Mouse (Mus musculus) urinary bladder, postnatal 25 days (tissue): ENCODE results near the gene Ppt2.
A peak's percentile ranks its signal among the peaks of the same experiment; 100 is the strongest.

Experiments
- DNase-seq: peaks from one replicate; pipeline ENCODE4 v3.0.0; 2022; ENCODE audit warnings: low spot score

Ppt2 gene

GRCm38 (mm10) chr17:34587423-34587811 is 40.9 kb downstream of the Ppt2 start:
- DNase-seq = peak; percentile 97

- DNase-seq = peak; percentile 83
These were observed 41.4 kb downstream of the Ppt2 start for GRCm38 (mm10) chr17:34586796-34587422.

GRCm38 (mm10) chr17:34585877-34586771 is 42.2 kb downstream of the Ppt2 start:
- DNase-seq = no peak

GRCm38 (mm10) chr17:34585121-34585520 is 43.2 kb downstream of the Ppt2 start:
- DNase-seq = no peak

GRCm38 (mm10) chr17:34583819-34584218 is 44.5 kb downstream of the Ppt2 start:
- DNase-seq = no peak

- DNase-seq = no peak
These were observed 44.9 kb downstream of the Ppt2 start for GRCm38 (mm10) chr17:34583397-34583796.

- DNase-seq = no peak
These were observed 45.8 kb downstream of the Ppt2 start for GRCm38 (mm10) chr17:34582528-34582927.

GRCm38 (mm10) chr17:34578070-34578469 is 50.2 kb downstream of the Ppt2 start:
- DNase-seq = no peak

- no peak for DNase-seq
These were observed 51.7 kb downstream of the Ppt2 start for GRCm38 (mm10) chr17:34576577-34576976.

- DNase-seq = no peak
These were observed 55.9 kb downstream of the Ppt2 start for GRCm38 (mm10) chr17:34572361-34572760.

- DNase-seq = no peak
These were observed 56.4 kb downstream of the Ppt2 start for GRCm38 (mm10) chr17:34571875-34572274.

- no peak for DNase-seq
These were observed 58.4 kb downstream of the Ppt2 start for GRCm38 (mm10) chr17:34569919-34570318.

GRCm38 (mm10) chr17:34568421-34568820 is 59.9 kb downstream of the Ppt2 start:
- DNase-seq = no peak

GRCm38 (mm10) chr17:34567311-34567710 is 61.0 kb downstream of the Ppt2 start:
- no peak for DNase-seq
